Mouse (Mus musculus): ENCODE data around the gene Sec14l2.

DNA sequence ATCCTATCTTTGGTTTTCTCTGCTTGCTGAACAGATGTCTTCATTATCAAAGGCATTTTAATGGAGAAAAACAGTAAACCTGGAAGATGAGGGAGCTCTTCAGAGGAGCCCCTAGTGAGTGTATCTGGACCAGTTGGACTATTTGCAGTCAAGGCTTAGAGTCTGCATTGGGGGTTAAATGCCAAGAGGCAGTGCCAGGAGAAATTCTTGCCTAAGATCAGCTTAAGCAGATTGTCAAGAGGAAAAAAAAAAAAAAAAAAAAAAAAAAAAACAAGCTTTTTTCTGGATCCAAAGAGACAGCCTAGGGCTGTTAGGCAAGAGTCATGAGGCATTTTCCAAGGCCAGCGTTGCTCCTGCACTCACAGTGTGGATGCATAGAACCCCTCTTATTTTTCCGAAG lies 75.4 kb downstream of the Sec14l2 start:
- no peak for TF ChIP-seq CTCF (IDR thresholded peaks at IDR 0.05; ENCODE audit: borderline replicate concordance, extremely low read depth, insufficient read depth, insufficient read length)
- no peak for TF ChIP-seq POLR2A (IDR thresholded peaks at IDR 0.05; ENCODE audit: borderline replicate concordance, extremely low read depth, insufficient read depth, insufficient read length, poor library complexity, severe bottlenecking)

All from brain, embryonic 14.5 days (tissue).